Mouse (Mus musculus): Measurements from ENCODE around the gene Cd163.
"Not testable (repeated sequence)": the region's sequence is repeated elsewhere in the genome, so short reads cannot be mapped to it uniquely, and the experiment has no call there.

Cd163 gene

DNA sequence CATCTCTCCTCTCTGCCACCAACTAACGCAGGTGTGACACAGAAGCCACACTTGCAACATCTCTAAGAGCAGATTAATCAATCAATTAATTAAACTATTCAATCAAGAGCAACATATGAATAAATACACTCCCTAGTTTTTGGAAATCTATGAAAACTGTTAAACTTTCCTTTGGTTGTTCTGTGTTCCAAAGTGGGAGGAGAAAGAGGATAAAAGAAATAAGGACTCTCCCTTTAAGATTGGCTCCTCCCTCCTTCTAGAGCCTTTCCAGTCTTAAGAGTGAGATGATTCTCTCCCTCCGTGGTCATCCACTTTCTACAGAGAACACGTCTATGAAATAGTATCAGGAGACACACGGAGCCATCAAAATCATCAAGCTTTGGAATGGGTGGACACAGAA is at the start of gene Cd163:
Gene Cd163 (plus strand): TSS at position 301 of the 400 bp plus-strand sequence.
- no peak for DNase-seq

DNA sequence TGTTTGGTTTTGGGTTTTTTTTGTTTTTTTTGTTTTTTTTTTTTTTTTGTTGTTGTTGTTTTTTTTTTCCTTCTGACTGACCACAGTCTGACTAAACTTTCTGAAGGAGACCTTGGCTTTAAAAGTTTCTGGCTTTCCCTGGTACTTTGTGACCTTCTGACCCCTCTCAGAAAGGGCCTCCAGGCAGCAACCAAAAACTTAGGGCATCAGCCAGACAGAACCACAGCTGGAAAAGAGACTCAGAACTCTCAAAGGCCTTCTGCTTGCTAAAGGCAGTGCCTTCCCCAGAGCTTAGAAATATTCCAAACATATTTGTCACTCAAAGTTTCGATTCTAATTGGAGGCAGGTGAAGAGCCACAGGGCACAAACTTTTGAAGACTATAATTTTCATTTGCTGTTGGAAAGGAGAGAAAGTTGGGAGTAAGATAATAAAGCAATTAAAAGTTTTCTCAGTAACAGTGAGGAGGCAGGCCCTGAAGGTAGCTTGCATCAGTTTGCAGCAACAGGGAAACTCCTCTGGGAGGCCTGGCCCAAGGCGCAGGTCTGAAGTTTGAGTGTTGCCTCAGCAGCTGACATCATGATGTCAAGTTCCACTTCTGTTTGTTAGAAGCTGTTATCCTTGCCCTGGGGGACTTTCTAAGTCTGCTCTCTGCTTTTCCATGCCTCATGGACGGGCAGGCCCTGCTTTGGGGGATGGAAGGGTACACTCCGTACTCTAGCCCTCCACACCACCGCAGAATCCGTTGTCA is 48.6 kb upstream of the Cd163 start:
- no peak for DNase-seq

DNA sequence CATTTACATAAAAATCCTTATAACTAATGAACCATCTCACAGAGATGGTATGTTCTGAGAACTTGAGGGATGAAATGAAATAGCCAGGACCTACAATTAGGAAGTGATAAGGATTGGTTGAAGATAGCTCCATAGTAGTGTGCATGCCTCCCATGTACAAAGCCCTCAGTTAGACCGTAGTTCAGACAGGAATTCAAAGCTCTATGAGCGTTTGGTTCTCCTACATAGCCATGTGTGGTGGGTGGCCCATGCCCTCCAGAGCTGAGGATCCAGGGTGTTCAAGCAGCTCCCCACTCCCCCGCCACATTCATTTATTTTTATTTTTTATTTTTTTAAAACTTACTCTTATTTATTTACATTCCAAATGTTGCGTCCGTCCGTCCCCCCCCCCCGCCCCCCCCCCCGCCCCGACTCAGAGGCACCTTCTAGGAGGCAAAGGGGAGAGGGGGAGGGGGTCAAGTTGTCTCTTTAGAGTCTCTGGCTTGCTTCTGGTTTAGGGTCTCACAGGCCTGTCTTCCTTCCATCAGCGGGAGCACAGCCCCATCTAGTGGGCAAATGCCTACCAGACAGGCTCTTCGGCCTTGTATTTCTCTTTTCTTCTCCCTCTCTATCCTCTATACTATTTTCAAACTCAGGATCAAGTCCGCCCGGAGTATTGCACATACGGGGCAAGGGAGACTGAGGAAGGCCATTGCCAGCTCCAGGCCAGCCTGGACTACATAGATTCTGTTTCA is 44.1 kb upstream of the Cd163 start:
- DNase-seq = peak; percentile 84

DNA sequence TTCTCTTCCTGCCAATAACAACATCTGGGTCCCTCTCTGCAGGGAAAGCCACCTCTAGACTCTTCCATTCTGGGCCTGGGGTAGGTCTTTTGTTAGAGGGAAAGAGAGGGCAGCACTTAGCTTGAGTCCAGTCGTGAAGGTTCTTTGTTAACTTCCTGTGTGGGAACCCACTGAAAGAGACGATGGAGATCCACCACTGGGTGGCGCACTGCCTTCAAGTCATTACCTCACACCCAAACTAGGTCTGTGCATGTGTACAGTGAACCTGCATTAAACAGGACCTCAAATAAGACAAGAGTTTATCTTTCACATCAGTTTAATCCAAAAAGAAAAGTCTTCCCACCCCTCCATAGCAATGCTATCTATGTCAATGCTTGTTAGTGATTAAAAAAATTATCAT is 41.8 kb upstream of the Cd163 start:
- DNase-seq = peak; percentile 71

DNA sequence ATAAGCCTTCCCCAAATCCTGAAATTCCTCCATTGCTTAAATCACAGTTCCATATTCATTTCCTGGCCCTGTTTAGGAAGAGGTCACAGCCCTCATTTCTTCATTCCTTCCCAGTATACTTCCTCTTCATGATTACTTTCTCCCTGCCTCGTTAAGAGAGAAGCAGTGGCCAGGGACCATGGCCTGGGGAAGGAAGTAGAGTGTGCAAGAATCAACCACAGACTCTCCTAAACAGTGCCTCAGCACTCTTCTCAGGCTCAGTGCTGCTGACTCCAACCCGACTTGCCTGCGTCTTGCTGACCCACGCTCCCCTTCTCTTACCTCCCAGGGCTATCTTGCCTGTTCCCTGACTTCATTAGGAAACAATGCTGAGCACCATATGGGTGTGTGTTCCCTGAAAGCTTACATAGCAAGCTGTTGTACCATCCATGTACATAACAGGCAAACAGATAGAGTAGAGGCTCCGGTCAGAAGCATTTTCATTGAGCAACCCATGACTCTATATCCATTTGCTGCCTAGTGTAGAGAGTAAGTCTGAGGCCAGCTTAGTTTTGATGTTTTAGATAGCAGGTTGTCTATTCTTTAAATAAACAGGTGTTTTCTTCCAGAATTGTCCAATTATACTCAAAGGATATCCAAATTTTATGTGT is 31.1 kb upstream of the Cd163 start:
- no peak for DNase-seq

DNA sequence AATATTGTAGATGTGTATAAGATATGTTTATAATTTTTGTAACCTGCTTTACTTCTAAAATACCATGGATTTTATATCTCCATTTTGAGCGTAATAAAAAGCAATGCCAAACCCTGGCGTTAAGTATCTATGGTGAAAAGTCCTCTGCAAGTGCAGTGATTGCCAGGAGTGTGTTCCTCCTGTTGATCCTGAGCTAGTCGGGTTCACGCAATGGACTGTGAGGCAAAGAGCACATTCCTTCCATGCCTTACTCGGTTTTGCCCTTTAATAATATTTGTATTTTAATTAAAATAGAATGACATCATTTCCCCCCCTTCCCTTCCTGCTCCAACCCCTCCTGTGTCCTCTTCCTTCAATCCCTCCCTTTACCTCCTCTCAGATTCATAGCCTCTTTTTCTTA is 26.8 kb upstream of the Cd163 start:
- DNase-seq = no peak

DNA sequence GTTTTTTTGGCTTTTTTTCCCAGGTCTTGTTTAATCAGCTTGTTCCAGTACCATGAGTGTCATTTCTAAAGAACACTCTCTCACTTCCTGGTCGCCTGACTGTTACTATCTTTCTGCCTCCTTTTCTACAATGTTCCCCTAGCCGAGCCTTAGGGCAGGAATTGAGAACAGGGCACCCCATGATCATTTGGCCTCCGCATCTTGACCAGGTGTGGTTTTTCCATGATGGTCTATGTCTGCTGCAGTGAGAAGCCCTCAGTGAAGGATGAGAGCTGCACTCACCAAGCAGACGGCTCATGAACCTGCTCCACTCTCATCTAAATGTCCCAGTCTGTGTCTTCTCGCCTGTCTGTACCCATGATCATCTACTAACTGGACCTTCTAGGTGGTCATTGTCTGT is 26.2 kb upstream of the Cd163 start:
- DNase-seq = no peak

DNA sequence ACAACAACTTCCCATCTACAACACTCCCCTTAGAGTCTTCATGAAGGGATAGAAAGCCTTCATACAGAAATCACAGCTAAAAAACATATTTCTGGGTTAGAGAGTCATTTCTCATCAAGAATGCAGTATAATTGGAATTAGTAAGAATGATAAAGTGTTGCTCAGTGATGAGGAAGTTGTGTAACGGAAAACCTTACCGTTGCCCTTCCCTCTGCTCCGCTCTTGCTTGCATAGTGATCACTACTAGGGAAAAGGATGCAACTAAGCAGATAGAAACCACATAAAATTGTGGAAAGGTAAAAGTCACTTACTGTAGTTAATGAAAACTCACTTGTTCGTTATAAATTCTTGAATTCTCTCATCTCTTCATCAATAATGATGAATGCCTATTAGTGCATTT is 21.7 kb upstream of the Cd163 start:
- DNase-seq = no peak

DNA sequence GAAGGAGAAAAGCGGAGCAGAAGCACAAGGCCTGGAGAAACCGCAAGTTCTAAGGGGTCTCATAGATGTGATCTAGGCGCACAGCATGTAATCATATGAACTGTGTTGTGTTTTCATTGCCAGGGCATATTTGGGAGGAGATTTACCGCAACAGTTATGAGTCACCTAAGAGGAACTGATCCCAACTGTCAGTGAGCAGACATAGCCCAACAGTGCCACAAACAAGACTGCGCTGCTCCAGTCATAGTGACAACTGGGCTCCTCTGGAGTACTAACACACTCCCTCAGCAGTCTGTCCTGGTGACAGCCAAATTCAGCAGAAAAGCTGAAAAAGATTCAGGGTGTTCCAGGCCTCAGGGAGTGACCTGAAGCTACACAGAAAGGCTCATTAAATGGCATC is 7.1 kb upstream of the Cd163 start:
- not testable (repeated sequence) for DNase-seq

DNA sequence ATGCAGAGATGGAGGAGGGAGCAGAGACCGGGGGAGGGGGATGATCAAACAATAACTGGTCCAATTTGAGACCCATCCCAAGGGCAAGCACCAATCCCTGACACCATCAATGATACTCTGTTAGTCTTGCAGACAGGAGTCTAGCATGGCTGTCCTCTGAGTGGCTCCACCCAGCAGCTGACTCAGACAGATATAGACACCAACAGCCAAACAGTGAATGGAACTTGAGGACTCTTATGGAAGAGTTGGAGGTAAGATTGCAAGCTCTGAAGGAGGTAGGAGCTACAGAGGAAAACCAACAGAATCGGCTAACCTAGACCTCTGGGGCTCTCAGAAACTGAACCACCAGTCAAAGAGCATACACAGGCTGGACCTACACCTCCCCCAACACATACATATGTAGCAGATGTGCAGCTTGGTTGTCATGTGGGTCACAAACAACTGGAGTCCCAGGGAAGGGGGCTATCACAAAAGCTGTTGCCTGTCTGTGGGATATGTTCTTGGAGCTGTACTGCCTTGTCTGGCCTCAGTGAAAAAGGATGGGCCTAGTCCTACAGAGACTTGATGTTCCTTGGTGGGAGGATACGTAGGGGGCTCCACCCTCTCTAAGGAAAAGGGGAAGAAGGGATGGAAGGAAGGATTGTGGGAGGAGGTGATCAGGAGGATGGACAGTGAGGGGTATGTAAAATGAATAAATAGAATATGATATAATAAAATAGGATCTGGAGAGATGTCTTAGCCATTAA is 2.8 kb upstream of the Cd163 start:
- DNase-seq = no peak

DNA sequence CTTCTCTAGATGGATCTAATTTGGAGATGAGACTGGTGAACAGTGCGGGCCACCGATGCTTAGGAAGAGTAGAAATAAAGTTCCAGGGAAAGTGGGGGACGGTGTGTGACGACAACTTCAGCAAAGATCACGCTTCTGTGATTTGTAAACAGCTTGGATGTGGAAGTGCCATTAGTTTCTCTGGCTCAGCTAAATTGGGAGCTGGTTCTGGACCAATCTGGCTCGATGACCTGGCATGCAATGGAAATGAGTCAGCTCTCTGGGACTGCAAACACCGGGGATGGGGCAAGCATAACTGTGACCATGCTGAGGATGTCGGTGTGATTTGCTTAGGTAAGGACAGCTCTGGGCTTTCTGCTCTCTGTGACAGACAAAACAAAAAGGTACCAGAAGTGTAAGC is 4.5 kb downstream of the Cd163 start:
- no peak for DNase-seq

DNA sequence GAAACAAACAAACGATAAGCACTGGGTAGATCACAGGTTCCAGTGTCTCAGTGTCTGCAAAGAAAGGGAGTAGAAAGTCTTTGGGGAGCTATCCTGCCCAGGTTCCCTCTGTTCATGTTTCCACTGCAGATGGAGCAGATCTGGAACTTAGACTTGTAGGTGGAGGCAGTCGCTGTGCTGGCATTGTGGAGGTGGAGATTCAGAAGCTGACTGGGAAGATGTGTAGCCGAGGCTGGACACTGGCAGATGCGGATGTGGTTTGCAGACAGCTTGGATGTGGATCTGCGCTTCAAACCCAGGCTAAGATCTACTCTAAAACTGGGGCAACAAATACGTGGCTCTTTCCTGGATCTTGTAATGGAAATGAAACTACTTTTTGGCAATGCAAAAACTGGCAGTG is 7.8 kb downstream of the Cd163 start:
- DNase-seq = no peak

DNA sequence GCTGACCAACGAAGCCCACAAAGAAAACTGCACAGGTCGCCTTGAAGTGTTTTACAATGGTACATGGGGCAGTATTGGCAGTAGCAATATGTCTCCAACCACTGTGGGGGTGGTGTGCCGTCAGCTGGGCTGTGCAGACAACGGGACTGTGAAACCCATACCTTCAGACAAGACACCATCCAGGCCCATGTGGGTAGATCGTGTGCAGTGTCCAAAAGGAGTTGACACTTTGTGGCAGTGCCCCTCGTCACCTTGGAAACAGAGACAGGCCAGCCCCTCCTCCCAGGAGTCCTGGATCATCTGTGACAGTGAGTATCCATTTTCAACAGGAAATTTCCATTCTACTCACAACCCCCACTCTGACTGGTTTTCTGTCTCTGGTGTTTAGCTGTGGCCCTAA is 15.9 kb downstream of the Cd163 start:
- DNase-seq = peak; percentile 4

DNA sequence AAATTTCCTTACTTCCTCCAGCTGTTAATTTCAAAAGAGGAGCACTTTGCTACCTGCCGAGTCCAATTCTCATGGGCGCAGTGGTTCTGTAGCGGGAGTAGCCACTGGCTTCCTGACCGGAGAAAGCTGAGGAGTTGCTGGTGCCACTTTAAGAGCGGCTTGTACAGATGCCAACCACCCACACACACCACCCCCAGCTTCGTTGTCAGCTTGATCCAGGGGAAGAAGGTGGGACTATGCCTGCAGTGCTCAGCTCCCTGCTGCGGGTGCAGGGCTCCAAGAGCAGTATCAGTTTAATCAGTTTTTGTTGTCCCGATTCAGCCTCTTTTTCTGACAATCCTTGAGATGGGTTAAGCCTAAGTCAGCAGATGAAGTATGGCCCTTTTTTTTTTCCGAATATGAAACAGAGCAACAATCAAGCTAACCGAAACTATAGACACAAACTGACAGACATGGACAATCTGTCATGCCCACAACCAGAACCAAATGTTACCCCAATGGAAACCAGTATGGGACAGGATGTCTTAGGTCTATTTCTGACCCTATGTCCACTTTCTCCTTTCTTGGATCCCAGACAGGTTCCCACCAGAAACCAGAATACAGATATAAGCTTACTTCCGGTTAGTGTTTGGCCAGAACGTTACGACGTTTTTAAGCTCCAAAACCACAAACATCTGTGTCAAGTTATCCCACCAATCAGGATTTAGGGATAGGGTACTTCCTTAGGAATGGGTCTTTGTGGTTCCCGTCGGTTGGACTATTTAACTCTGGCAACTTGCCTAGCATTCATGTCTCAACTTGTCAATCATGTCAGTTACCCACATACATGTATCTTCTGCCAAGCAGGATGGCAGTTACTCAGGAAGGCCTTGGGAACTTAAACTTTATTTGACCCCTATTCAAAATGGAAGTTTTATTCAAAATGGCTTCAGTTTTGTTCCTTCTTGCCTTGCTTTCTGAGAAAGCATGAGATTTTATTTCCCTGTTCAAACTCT is 17.3 kb downstream of the Cd163 start:
- no peak for DNase-seq

DNA sequence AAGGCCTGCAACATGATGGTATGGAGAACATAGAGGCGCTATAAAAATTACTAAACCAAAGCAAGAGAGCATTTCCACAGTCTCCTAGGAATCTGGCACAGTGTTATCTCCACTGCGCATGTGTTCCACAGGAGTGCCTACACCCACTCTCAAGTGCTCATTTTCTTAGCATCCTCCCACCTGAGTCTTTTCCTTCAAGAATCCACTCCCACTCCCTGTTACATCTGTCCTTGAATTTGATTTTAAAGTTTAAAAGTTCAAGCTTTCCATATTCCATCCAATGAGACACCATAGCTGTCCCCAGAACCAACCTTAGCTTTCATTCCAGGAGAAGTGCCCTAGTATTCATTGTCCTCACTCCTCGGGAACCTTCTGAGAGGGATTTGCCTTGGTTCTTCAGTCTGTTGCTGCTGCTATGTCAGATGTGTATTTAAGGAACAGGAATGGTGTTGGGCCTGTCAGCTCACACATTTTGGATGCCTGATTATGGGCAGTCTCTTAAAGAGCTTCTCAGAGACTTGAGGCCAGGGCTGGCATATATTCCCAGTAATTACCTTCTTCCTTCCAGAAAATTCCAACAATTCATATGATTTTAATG is 24.0 kb downstream of the Cd163 start:
- no peak for DNase-seq

DNA sequence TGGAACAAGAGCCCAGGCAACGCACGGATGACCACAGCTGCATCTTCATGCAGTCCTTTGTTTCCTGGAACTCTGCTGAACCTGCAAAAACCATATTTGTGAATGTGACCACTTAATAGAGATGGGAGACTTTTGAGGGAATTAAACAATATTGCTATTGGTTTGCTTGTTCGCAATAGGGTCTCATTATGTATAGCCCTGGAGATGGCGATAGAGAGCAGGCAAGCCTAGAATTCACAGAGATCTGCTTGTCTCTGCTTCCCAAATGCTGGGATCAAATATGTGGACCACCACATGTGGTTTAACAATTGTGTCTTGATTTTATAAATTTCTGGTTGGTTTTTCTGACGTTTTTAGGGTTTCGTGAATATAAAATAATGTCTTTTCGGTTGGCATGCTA is 25.2 kb downstream of the Cd163 start:
- no peak for DNase-seq

DNA sequence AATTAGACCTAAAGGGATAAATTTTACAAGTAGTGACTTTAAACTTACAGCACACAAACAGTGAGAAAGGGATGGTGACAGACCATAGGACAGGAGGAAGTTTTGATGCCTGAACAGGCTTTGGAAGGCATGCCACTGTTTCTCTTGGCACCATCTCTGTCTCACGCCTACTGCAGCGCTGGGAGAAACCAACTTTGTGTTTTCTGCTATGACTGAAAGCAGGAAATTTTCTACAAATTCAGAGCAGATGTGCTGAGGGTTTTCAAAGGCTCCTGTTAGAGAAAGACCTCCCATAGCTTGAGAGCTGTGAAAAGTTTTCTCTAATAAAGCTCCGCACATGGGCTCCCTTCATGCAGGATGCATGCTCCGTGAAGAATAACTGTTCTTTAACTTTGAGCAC is 40.6 kb downstream of the Cd163 start:
- no peak for DNase-seq

DNA sequence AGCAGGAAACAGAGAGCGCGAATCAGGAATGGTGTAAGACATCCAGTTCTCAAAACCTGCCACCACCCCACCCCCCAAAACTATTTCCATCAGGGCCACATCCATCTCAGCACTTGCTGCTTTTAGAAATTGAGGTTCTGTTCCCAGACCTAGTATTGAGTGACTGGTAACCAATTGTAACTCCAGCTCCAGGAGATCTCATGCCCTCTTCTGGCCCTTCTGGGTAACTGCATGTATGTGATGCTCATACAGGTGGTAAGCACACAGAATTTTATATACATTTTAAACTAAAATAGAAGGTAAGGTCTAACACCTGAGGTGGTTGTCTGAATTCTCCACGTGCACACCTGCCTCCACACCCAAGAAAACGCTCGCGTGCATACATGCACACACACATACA is 42.2 kb downstream of the Cd163 start:
- DNase-seq = no peak

DNA sequence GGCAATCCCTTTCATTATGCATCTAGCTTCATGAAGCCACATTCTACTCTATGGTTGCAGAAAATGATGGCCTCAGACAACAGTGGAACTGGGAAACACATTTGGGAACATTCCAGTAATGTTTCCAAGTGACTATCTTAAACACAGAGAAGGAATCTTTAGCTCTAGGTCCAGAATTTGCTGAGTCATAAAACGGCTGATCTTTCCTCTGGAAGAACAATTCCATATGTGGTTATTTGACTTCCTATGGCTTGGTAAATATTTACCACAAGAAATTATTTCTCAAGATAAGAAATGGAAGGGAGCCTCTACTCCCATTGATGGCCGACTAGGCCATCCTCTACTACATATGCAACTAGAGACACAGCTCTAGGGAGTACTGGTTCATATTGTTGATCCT is 48.8 kb downstream of the Cd163 start:
- DNase-seq = no peak

DNA sequence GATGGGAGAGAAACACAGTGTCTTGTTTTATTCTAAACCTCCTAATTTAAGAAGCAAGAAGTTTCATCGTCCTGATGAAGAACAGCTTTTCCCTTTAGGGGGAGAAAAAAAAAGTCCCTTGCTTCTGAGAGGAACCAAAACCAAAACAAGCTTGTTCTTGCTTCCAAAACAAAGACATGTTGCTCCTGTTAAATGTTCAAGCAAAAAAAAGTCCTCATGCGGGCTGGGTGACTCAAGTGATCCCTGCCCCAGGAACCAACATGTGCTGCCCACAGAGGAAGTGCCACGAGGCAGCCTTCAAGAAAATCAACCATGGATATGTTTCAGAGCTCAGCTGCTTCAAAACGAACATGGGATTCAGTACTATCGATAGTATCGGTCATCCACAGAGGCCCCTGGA is 54.5 kb downstream of the Cd163 start:
- DNase-seq = no peak

DNA sequence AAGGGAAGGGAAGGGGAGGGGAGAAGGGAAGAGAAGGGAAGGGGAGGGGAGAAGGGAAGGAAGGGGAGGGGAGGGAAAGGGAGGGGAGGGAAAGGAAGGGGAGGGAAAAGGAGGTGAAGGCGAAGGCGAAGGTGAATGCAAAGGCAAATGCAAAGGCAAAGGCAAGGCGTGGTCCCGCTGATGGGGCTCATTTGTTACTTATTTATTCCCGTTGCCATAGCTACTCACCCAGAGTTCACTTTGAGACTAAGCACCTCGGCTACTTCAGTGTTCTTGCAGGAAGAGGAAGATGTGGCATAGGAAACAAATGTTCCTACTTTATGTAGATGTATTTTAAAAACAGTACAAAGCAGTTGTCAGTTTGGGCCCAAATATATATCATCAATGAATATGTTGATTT is 56.1 kb downstream of the Cd163 start:
- DNase-seq = no peak

DNA sequence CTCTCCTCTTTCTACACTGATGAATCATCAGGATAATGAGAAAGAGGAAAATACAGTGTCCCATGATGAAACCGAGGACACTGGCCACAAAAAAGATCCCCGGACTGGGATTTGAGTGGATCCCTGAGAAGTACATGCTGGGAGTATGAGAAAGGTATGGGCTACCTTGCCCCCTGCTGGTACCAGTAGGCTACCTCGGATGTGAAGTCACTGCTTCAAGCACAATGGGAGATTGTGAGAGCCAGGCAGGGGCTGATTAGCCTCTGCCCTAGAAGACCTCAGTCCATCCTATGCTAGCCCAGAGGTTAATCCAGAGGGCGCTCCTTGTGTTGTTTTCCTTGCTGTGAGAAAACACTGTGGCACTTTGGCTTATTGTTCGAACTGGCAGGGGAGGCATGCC is 59.9 kb downstream of the Cd163 start:
- no peak for DNase-seq
